Mouse (Mus musculus): ENCODE measurements at regions not wholly inside any gene's neighbourhood (a gene's known extent, or its start where the extent isn't known, plus 50 kb on each side); places are given as distances from the start of the nearest gene placed in this dataset.

DNA sequence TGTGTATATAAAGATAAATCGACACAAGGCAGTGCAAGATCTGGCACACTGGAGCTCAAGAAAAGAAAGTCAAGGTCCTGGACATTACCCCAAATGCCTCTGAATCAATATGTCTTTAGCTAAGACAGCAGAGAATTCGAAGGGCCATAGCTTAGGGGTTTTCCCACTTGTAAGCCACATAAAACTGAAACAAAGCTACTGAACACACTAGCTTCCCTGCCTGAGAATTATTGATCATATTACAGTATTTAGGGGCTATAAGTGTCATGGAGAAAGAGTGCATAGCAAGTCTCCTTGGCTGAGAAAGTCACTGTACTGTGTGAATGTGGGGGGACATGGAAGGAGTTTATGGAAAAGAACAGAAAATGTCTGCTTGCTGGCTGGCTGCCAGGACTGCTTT lies 207.3 kb upstream of the Htr1f start:
- H3K36me3 ChIP-seq (ENCODE audit: control insufficient read depth, insufficient read depth, low read length) = no peaks in the 10 kb centered on the region
- no peaks in the 10 kb centered on the region for H3K27me3 ChIP-seq (ENCODE audit: control insufficient read depth, insufficient read depth, low read length)
- ATAC-seq (ENCODE audit: low FRiP score, low TSS enrichment) (no peak), DNase-seq (no peak)
- H3K4me1 ChIP-seq (ENCODE audit: control insufficient read depth, insufficient read depth, low read length) = no peaks in the 10 kb centered on the region
- no peak overlapping the region for H3K4me3 ChIP-seq (replicated peaks; ENCODE audit: low read depth, low read length)
- H3K9me3 ChIP-seq (ENCODE audit: control insufficient read depth, low read length) = no peaks in the 10 kb centered on the region
- no peak overlapping the region for H3K4me2 ChIP-seq (ENCODE audit: low read length)
- 78% methylated on average over 2 of the region's 2 CpGs for WGBS
- H3K27ac ChIP-seq (replicated peaks; ENCODE audit: low read depth, low read length) = no peak overlapping the region
- no peak overlapping the region for H3K9ac ChIP-seq (replicated peaks; ENCODE audit: low read length)

DNA sequence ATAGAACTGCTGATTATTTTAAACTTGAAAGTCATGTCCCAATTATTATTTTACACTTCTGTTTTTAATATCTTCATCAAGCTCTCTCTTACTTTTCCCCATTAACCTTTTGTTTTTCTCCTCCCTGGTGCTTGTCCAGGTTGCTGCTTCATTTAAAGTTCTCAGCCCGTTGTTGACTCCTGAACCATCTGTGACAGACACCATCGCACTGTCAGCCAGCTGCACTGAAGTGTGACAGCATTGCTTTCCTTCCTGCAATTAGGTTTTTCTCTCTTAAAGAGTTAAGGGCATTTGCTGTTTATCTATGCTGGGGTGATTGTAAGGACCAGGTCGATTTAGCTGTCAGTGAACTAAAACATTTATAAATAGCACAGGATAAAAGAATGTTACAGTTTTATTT lies 205.3 kb upstream of the Pou1f1 start:
- Histone ChIP-seq H3K27me3 (ENCODE audit: control insufficient read depth, insufficient read depth, low read length) (no peaks in the 10 kb centered on the region), H3K36me3 (ENCODE audit: control insufficient read depth, insufficient read depth, low read length) (no peaks in the 10 kb centered on the region), H3K4me2 (ENCODE audit: low read length) (no peak overlapping the region), H3K4me1 (ENCODE audit: control insufficient read depth, insufficient read depth, low read length) (no peaks in the 10 kb centered on the region), H3K27ac (replicated peaks; ENCODE audit: low read depth, low read length) (no peak overlapping the region), H3K9me3 (ENCODE audit: control insufficient read depth, low read length) (no peaks in the 10 kb centered on the region), H3K4me3 (replicated peaks; ENCODE audit: low read depth, low read length) (no peak overlapping the region), H3K9ac (replicated peaks; ENCODE audit: low read length) (no peak overlapping the region)
- ATAC-seq (ENCODE audit: low FRiP score, low TSS enrichment) (no peak), DNase-seq (no peak)
- 62% methylated on average over 3 of the region's 3 CpGs for WGBS

DNA sequence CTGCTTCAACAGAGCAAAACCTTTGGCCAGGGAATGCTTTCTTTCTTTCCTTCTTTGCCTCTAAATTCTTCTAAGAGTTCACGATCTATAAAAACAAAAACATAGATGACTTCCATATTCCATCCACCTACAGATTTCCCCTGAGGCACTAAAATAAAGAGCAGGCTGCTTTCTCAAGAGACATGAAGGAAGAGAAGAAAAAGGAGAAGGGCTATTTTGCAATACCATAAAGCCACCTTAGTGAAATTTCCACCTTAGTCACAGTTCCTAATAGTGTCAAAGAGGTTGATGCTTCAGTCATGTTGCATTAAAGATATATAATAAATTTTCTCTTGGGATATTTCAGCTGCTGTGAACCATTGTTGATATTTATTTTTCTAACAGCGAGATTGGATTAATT lies 187.9 kb upstream of the Pou1f1 start:
- Histone ChIP-seq H3K4me2 (ENCODE audit: low read length) (no peak overlapping the region), H3K36me3 (ENCODE audit: control insufficient read depth, insufficient read depth, low read length) (no peaks in the 10 kb centered on the region), H3K27ac (replicated peaks; ENCODE audit: low read depth, low read length) (no peak overlapping the region), H3K9ac (replicated peaks; ENCODE audit: low read length) (no peak overlapping the region), H3K9me3 (ENCODE audit: control insufficient read depth, low read length) (no peaks in the 10 kb centered on the region), H3K4me3 (replicated peaks; ENCODE audit: low read depth, low read length) (no peak overlapping the region), H3K27me3 (ENCODE audit: control insufficient read depth, insufficient read depth, low read length) (no peaks in the 10 kb centered on the region), H3K4me1 (ENCODE audit: control insufficient read depth, insufficient read depth, low read length) (no peaks in the 10 kb centered on the region)
- no peak for ATAC-seq (ENCODE audit: low FRiP score, low TSS enrichment)
- DNase-seq = no peak
- WGBS = 84% methylated on average over 2 of the region's 2 CpGs

DNA sequence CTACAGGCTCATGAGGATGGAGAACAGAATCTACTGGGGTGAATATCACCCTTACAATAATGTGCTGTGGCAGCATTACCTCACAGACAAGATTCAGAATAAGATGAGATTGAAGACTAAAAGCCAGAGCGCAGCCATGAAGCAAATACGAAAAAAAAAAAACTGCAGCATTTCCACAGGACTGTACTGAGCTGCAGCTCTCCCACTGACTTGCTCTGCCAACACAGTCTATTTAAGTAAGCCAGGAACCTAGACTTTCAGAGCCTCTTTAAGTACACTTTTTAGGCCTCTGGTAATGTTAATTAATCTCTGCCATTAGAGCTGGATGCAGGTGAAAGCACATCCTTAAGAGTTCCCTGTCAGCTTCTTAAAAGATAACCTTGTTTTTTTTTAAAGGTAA lies 181.1 kb upstream of the Pou1f1 start:
- 89% methylated on average over 2 of the region's 2 CpGs for WGBS
- H3K27ac ChIP-seq (replicated peaks; ENCODE audit: low read depth, low read length) = no peak overlapping the region

DNA sequence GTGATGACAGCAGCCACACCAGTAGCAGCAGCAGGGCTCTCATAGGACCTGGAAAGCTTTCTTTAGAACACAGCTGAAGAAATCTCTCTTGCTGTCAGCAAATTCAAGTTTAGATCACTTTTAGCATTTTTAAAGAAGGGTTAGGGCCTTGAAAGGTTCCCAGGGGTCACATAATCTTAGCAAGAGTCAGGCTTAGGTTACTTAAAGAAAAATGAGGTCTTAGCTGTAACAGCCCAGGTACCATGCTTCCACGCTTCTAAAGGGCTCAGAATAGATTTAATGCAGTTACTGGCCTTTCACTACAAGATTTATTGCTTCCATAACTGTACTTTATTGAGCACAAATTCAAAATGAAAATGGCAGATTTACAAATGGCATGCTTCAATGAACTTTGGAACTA lies 160.4 kb upstream of the Pou1f1 start:
- no peak overlapping the region for H3K4me2 ChIP-seq (ENCODE audit: low read length)
- no peak for DNase-seq
- H3K27ac ChIP-seq (replicated peaks; ENCODE audit: low read depth, low read length) = no peak overlapping the region
- H3K27me3 ChIP-seq (ENCODE audit: control insufficient read depth, insufficient read depth, low read length) = no peaks in the 10 kb centered on the region
- H3K36me3 ChIP-seq (ENCODE audit: control insufficient read depth, insufficient read depth, low read length) = no peaks in the 10 kb centered on the region
- no peak overlapping the region for H3K9ac ChIP-seq (replicated peaks; ENCODE audit: low read length)
- no peak overlapping the region for H3K4me3 ChIP-seq (replicated peaks; ENCODE audit: low read depth, low read length)
- 86% methylated on average over 1 of the region's 1 CpGs for WGBS
- H3K4me1 ChIP-seq (ENCODE audit: control insufficient read depth, insufficient read depth, low read length) = no peaks in the 10 kb centered on the region
- no peak for ATAC-seq (ENCODE audit: low FRiP score, low TSS enrichment)
- H3K9me3 ChIP-seq (ENCODE audit: control insufficient read depth, low read length) = no peaks in the 10 kb centered on the region

More for the DNA sequence above, 181.1 kb upstream of the Pou1f1 start:
- no peaks in the 10 kb centered on the region for H3K27me3 ChIP-seq (ENCODE audit: control insufficient read depth, insufficient read depth, low read length)
- no peak for DNase-seq
- H3K4me1 ChIP-seq (ENCODE audit: control insufficient read depth, insufficient read depth, low read length) = no peaks in the 10 kb centered on the region
- H3K4me3 ChIP-seq (replicated peaks; ENCODE audit: low read depth, low read length) = no peak overlapping the region
- no peak overlapping the region for H3K9ac ChIP-seq (replicated peaks; ENCODE audit: low read length)
- no peaks in the 10 kb centered on the region for H3K36me3 ChIP-seq (ENCODE audit: control insufficient read depth, insufficient read depth, low read length)
- no peaks in the 10 kb centered on the region for H3K9me3 ChIP-seq (ENCODE audit: control insufficient read depth, low read length)
- H3K4me2 ChIP-seq (ENCODE audit: low read length) = no peak overlapping the region
- no peak for ATAC-seq (ENCODE audit: low FRiP score, low TSS enrichment)

DNA sequence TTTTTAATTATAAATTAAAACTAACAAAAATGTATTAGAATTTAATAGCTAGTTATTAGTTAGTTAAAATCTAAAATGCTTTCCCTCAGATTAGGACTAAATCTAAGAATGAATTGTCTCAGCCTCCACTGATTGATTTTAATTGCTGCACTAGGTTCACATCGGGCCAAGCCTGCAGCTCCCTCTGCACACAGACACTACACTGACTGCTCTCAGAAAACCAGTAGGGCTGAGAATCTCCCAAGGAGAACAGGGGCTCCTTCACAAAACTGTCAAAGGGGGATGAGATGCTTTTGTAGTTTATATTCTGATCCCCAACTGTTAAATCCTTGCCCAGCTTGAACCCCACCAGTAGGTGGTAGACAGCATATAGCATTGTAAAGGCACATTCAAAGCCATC lies 151.0 kb upstream of the Pou1f1 start:
- ATAC-seq (ENCODE audit: low FRiP score, low TSS enrichment) (no peak), DNase-seq (no peak)
- H3K27ac ChIP-seq (replicated peaks; ENCODE audit: low read depth, low read length) = no peak overlapping the region
- H3K4me2 ChIP-seq (ENCODE audit: low read length) = no peak overlapping the region
- no peaks in the 10 kb centered on the region for H3K4me1 ChIP-seq (ENCODE audit: control insufficient read depth, insufficient read depth, low read length)
- 2% methylated on average over 1 of the region's 1 CpGs for WGBS
- no peaks in the 10 kb centered on the region for H3K27me3 ChIP-seq (ENCODE audit: control insufficient read depth, insufficient read depth, low read length)
- no peak overlapping the region for H3K9ac ChIP-seq (replicated peaks; ENCODE audit: low read length)
- H3K36me3 ChIP-seq (ENCODE audit: control insufficient read depth, insufficient read depth, low read length) = no peaks in the 10 kb centered on the region
- no peak overlapping the region for H3K4me3 ChIP-seq (replicated peaks; ENCODE audit: low read depth, low read length)
- H3K9me3 ChIP-seq (ENCODE audit: control insufficient read depth, low read length) = no peaks in the 10 kb centered on the region

DNA sequence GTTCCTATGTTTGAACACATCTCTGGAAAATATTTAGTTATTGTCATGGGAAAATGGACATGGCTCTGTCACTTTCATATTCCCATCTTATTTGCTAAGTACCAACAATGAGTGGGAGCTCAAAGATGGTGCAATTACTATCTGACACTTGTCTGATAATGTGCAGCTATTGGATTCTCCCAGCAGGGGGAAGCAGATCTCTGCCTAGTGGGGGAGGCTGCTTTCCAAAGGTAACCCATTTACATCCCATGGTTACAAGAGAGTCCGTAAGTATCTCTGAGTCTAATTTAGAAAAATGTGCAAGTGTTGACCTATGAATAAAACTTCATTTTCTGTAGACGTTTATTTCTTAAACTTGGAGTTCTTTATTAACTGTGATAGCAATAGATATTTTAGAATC lies 149.4 kb upstream of the Pou1f1 start:
- Histone ChIP-seq H3K4me2 (ENCODE audit: low read length) (no peak overlapping the region), H3K27me3 (ENCODE audit: control insufficient read depth, insufficient read depth, low read length) (no peaks in the 10 kb centered on the region), H3K9ac (replicated peaks; ENCODE audit: low read length) (no peak overlapping the region), H3K36me3 (ENCODE audit: control insufficient read depth, insufficient read depth, low read length) (no peaks in the 10 kb centered on the region), H3K27ac (replicated peaks; ENCODE audit: low read depth, low read length) (no peak overlapping the region), H3K9me3 (ENCODE audit: control insufficient read depth, low read length) (no peaks in the 10 kb centered on the region), H3K4me1 (ENCODE audit: control insufficient read depth, insufficient read depth, low read length) (no peaks in the 10 kb centered on the region), H3K4me3 (replicated peaks; ENCODE audit: low read depth, low read length) (no peak overlapping the region)
- DNase-seq = peak; percentile 46
- WGBS = 60% methylated on average over 2 of the region's 2 CpGs
- ATAC-seq (ENCODE audit: low FRiP score, low TSS enrichment) = no peak

DNA sequence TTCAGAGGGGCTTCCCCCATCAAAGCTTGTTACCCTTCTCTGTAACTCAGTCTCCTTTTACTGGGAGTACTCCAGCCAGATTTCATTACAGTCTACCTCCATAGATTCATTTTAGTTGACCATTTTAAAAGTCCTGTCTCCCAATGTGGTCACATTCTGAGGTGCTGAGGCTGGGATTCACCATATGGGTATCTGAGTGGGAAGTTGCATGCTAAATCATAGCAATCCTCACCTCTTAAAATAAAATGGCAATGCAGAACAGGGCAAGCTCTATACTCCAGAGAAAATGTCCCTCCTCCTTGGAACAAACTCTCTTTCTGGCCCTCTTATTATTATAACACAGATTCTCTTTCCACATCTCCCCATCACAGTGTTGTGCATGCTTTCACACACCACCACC lies 143.8 kb upstream of the Pou1f1 start:
- no peaks in the 10 kb centered on the region for H3K4me1 ChIP-seq (ENCODE audit: control insufficient read depth, insufficient read depth, low read length)
- H3K9ac ChIP-seq (replicated peaks; ENCODE audit: low read length) = no peak overlapping the region
- no peaks in the 10 kb centered on the region for H3K36me3 ChIP-seq (ENCODE audit: control insufficient read depth, insufficient read depth, low read length)
- H3K4me2 ChIP-seq (ENCODE audit: low read length) = no peak overlapping the region
- no peak for ATAC-seq (ENCODE audit: low FRiP score, low TSS enrichment)
- DNase-seq = no peak
- H3K27me3 ChIP-seq (ENCODE audit: control insufficient read depth, insufficient read depth, low read length) = no peaks in the 10 kb centered on the region
- no peak overlapping the region for H3K4me3 ChIP-seq (replicated peaks; ENCODE audit: low read depth, low read length)
- no peaks in the 10 kb centered on the region for H3K9me3 ChIP-seq (ENCODE audit: control insufficient read depth, low read length)
- no peak overlapping the region for H3K27ac ChIP-seq (replicated peaks; ENCODE audit: low read depth, low read length)

DNA sequence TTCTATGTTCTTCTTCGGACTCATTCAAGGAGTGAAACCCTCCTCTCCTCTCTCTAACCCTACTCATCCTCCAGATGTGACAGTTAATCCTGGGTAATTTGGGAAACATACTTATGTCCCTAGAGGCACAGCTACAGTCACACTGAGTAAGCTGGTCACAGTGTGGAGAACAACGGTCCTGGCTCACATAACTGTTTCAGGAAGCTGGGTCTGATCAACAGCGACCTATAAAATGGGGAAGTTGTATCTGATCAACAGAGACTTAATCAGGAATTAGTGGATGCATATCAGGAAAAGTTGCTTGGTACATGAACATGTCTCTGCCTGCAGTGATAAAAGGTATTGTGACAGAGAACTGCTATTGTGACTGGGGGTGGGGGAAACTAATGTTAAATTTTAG lies 142.0 kb upstream of the Pou1f1 start:
- H3K27ac ChIP-seq (replicated peaks; ENCODE audit: low read depth, low read length) = no peak overlapping the region
- ATAC-seq (ENCODE audit: low FRiP score, low TSS enrichment) = no peak
- 69% methylated on average over 3 of the region's 3 CpGs for WGBS

More for the DNA sequence above, 142.0 kb upstream of the Pou1f1 start:
- Histone ChIP-seq H3K36me3 (ENCODE audit: control insufficient read depth, insufficient read depth, low read length) (no peaks in the 10 kb centered on the region), H3K4me2 (ENCODE audit: low read length) (no peak overlapping the region), H3K9me3 (ENCODE audit: control insufficient read depth, low read length) (no peaks in the 10 kb centered on the region), H3K4me1 (ENCODE audit: control insufficient read depth, insufficient read depth, low read length) (no peaks in the 10 kb centered on the region), H3K9ac (replicated peaks; ENCODE audit: low read length) (no peak overlapping the region), H3K27me3 (ENCODE audit: control insufficient read depth, insufficient read depth, low read length) (no peaks in the 10 kb centered on the region), H3K4me3 (replicated peaks; ENCODE audit: low read depth, low read length) (no peak overlapping the region)
- DNase-seq = no peak

Data from midbrain, embryonic 14.5 days (tissue).